Mouse (Mus musculus) bone marrow macrophage, adult 2 months (primary cell): Measurements from ENCODE around the gene Dock2.

Experiments
- CTCF ChIP-seq: IDR thresholded peaks from 2 replicates; pipeline ENCODE4 v1.5.1; 2012; ENCODE audit warnings: low read depth, mild to moderate bottlenecking, low read length, moderate library complexity
- POLR2A ChIP-seq: IDR thresholded peaks from 2 replicates; pipeline ENCODE4 v1.6.1; 2012; ENCODE audit warnings: mild to moderate bottlenecking, low read depth, low read length, borderline replicate concordance

DNA sequence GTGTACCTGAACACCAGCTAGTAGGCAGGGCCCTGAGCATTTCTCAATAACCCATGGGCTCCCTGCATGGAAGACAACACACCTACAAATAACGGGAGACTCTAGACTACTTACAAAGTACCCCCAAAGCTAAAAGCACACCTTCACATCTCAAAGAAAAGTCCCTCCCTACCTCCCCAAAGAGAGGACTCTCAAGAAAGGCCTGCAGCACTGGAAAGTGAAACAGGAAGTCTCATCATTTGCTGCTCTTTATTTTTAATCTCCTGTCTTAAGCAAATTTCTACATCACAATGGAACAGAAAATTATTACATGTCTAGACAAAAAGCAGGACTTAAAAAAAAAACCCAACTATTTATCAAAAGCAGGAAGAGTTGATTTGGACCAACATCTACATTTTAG is 378.4 kb downstream of the Dock2 start:
- TF ChIP-seq POLR2A: no peak
- no peak for TF ChIP-seq CTCF
